Mouse (Mus musculus): ENCODE measurements around the gene Gm20388.

The Gm20388 gene

GRCm38 (mm10) chr8:121811931-121812570 lies 1901.4 kb downstream of the Gm20388 start:
- DNase-seq (ENCODE audit: low spot score in 2 of 2) = no peak

DNA sequence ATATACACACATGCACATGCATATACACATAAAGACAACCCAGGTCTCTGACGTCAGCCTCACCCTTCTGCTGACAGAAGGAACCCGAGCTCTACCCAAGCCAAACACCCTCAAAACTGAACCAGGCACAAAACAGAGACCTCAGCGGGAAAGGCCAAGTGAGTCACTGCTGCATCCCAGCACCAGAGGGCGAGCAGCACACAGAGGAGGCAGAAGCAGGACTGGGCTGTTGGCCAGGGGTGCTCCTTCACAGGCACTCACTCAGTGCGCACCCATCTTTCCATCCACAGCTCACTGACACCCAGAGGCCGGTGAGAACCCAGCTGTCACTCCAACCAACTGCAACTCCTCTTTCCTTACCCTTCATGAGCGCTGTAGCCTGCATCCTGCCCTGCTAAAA lies 1907.6 kb downstream of the Gm20388 start:
- DNase-seq (ENCODE audit: low spot score in 2 of 2) = peak in 1 of 2 experiments; percentile 51

GRCm38 (mm10) chr8:121820840-121821239 lies 1910.2 kb downstream of the Gm20388 start:
- DNase-seq (ENCODE audit: low spot score in 2 of 2) = peak in 1 of 2 experiments; percentile 44

DNA sequence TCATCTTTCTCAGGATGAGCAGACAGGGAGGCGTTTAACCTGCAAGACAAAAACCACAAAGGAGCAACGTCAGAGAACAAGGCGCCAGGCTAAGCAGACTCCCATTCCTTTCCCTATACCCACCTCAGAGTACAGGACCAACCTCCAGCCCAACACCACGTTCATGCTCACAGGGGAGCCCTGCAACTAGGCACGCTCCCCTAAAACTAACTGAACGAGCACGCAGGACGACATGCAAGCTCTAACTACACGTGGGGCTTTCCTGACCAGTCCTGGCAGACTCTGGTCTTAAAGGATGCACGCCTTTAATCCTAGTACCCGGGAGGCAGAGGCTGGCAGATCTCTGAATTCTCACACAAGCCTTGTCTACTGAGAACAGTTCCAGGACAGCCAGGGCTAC lies 1910.7 kb downstream of the Gm20388 start:
- DNase-seq (ENCODE audit: low spot score in 2 of 2) = peak in 1 of 2 experiments; percentile 51

GRCm38 (mm10) chr8:121821770-121822169 lies 1911.1 kb downstream of the Gm20388 start:
- DNase-seq (ENCODE audit: low spot score in 2 of 2) = no peak

GRCm38 (mm10) chr8:121827726-121828125 lies 1917.1 kb downstream of the Gm20388 start:
- DNase-seq (ENCODE audit: low spot score in 2 of 2) = peak in 1 of 2 experiments; percentile 50

DNA sequence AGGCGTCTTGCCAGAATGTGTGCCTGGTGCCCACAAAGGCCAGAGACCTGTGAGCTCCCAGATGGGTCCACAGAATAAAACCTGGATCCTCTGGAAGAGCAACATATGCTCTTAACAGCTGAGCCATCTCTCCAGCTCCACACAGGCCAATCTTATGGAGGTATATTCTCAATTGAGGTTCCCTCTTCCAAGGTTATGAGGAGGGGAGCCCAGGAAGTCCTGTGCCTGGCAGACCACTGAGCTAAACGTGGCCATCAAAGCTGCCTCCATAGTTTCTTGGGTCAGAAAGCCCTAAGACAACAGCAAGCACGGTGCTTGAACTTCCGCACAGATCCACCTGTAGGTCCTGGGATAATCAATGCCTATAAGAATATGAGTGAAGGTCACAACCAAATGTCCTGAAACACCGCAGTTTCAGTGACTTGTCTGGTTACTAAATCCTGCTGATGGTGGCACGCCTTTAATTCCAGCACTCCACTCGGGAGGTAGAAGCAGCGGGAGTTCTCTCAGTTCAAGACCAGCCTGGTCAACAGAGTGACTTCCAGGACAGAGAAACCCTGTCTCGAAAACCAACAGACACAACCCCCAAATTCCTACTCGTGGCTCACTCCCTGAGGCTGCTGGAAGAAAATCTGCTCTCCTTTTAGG lies 1917.9 kb downstream of the Gm20388 start:
- peak in 1 of 2 experiments; percentile 53 for DNase-seq (ENCODE audit: low spot score in 2 of 2)

DNA sequence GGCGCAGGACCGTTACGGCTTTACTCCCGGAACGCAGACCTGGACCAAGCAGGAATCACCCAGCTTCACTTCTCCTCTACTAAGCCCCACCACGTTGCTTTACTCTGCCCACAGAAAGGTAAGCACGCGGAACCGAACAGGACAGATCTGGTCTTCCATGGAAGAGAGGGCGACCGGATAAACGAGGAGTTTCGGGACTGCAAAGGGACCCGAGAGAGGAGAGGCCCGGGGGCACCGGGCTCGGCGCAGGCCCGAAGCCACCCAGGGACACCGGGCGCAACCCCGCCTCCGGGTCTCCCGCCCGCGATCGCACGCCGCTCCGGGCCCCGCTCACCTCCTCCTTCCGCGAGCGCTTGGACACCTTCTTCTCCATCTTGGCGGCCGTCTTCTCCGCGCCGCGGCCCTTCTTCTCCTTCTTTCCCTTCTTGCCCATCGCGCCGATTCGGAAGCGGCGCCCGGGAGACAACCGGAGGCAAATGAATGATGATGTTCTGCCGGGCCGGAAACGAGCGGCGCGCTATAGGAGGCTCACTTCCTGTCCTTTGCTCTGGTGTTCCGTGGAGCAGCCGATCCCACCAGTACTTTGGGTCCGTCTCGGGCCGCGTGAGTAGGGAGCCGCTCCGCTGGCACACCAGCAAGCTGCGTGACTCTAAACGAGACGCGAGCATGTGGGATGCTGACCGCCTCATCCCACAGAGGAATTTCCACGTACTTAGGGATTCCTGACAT lies 1918.6 kb downstream of the Gm20388 start, which contains the start of gene Klhdc4:
Gene Klhdc4 (minus strand): TSS at position 522 of the 729 bp plus-strand sequence.
- DNase-seq (ENCODE audit: low spot score in 2 of 2) = peak; percentile 81 to 92

GRCm38 (mm10) chr8:121829777-121830362 lies 1919.2 kb downstream of the Gm20388 start:
- DNase-seq (ENCODE audit: low spot score in 2 of 2) = no peak

DNA sequence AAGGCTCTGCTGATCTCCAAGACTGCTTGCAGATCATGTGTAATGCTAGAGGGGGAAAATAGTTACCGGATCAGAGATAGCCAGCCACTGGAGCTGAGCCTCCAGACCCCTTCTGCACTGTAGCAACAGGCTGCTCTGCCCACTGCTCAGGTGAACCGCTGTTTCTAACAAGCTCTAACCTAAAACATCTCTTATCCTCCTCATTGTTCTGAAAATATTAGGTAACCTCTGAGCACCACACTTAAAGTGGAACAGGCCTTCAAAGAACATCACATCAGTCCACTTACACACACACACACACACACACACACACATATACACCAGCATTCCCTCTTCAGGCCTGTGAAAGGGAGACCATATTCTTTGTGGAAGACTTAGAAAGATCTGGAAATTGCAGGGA lies 1921.4 kb downstream of the Gm20388 start:
- DNase-seq (ENCODE audit: low spot score in 2 of 2) = no peak

- peak; percentile 64 to 83 for DNase-seq (ENCODE audit: low spot score in 2 of 2)
Measured at GRCm38 (mm10) chr8:121832503-121832902, 1921.9 kb downstream of the Gm20388 start.

GRCm38 (mm10) chr8:121841242-121841641 lies 1930.6 kb downstream of the Gm20388 start:
- DNase-seq (ENCODE audit: low spot score in 2 of 2) = peak; percentile 59 to 86

DNA sequence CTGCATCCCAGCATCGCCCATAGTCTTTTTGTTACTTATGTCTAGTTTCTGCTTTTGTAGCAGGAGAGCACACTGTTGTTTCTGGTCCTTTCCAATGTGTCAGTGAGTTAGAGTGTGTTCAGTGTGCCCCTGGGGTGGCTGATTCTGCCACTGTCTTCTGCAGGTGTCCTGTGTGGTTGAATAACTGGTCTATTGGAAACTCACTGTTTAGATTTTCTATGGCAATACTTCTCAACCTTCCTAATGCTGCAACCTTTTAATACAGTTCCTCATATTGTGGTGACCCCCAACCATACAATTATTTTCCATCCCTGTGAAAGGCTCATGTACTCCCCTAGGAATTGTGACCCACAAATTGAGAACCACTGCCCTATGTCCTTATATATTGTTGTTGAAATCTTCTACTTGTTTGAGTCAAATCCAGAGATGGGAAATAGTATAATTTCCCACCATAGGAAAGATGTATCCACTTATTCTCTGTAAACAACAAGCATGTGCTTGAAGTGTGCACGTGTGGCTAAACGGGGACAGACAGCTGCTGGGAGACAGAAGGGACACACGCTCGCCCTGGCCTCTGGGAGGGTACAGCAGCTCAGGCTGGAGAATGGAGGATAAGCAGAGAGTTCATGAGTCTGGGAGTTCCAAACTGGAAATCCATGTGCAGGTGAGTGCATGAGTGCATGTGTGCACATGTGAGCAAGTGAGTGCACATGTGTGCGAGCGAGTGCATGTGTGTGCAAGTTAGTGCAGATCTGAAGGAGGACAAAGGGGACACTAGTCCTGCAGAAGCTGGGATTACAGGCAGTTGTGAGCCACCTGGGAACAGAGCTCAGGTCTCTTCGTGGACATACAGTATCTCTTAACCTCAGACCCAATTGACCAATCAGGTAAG lies 1931.7 kb downstream of the Gm20388 start:
- DNase-seq (ENCODE audit: low spot score in 2 of 2) = no peak

DNA sequence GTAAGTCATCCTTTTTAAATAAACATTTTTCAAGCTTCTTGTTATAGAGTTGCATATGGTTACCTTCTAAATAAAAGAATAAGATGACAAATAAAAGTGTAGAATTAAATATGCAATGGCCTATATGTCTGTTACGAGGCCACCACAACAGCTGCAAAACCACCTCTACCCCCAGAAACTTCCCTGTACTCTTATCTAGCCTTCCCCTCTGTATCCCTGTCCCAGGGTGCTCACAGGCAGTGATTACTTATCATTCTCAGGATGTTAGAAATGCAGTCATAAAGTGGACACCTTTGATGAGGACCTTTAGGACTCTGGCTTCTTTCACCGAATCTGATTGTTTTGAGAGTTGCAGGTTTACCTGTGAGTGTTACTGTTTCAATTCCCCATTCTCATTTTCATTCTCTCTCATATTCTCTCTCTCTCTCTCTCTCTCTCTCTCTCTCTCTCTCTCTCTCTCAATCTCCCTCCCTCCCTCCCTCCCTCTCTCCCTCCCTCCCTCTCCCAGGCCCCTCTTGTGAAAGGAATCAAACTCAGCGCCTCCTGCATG lies 1932.6 kb downstream of the Gm20388 start:
- no peak for DNase-seq (ENCODE audit: low spot score in 2 of 2)

DNA sequence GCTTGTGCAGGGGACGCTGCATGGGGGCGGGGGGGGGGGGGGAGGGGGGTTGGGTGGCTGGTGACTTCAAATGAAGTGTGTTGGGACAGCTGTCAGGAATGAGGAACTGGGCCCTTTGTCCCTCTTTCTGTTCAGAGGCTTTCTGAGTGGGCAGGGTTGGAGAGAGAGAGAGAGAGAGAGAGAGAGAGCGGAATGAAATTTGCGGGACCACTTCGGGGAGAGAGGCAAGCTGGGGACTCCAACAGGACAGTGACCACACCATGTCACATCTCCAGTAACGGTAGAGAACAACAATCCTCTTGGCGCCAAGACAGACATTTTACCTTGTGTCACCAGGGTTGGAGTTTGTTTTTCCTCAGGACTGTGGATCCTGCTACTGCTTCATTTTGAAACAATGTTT lies 1934.1 kb downstream of the Gm20388 start:
- no peak for DNase-seq (ENCODE audit: low spot score in 2 of 2)

DNA sequence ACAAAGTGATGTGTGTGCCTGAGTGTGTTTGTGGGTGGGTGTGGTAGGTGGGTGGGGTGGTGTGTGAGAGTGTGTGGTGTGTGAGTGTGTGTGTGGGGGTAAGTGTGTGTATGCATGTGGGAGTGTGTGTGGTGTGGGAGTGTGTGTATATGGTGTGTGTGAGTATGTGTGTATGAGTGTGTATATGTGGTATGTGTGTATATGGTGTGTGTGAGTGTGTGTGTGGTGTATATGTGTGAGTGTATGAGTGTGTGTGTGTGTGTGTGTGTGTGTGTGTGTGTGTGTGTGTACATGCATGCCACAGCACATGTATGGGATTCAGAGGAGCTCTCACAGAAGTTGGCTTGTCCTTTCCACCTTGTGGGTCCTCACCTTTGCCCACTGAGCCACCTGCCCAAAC lies 1936.2 kb downstream of the Gm20388 start:
- DNase-seq (ENCODE audit: low spot score in 2 of 2) = no peak

DNA sequence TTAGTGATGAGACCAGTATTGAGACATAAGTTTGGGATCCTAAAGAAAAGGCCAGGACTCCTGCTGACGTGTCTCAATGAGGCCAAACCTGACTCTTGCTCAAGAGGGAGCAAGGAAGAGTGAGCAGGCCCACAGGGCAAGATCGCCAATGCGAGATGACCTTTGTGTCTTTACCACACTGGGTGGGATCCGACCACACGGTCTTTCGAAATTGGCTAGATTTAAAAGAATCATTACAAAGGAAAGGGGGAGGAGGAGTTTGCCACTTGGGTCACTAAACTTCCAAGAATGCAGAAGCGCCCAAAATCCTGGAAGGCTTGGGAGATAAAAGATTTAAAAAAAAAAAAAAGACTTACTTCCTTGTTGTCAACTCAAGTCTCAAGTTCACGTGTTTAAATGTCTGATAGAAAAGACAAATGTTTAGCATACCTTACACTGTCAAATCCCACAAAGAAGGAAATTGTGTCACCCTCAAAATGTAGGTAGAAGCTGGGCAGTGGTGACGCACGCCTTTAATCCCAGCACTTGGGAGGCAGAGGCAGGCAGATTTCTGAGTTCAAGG lies 1936.7 kb downstream of the Gm20388 start:
- no peak for DNase-seq (ENCODE audit: low spot score in 2 of 2)

GRCm38 (mm10) chr8:121847987-121848386 lies 1937.3 kb downstream of the Gm20388 start:
- DNase-seq (ENCODE audit: low spot score in 2 of 2) = no peak

- peak in 1 of 2 experiments; percentile 38 for DNase-seq (ENCODE audit: low spot score in 2 of 2)
Measured at GRCm38 (mm10) chr8:121848495-121848894, 1937.9 kb downstream of the Gm20388 start.

DNA sequence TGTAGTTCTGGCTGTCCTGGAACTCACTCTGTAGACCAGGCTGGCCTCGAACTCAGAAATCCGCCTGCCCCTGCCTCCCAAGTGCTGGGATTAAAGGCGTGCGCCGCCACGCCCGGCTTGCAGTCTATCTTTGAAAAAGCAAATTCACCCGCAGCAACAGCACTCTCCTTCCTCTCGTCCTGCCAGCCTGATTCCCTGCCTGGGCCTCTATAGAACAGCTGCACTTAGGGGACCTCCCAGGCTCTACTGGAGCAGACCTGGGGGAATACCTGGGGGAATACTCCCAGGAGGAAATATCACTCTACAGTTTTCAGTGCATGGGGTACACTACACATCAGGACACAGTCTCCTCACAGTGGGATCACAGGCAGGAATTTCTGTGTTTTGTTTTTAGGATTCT lies 1938.7 kb downstream of the Gm20388 start:
- no peak for DNase-seq (ENCODE audit: low spot score in 2 of 2)

- peak; percentile 76 to 88 for DNase-seq (ENCODE audit: low spot score in 2 of 2)
Measured at GRCm38 (mm10) chr8:121850018-121850417, 1939.4 kb downstream of the Gm20388 start.
